Mouse (Mus musculus) C2C12 (cell line): ENCODE measurements at regions not wholly inside any gene's neighbourhood (a gene's known extent, or its start where the extent isn't known, plus 50 kb on each side); places are given as distances from the start of the nearest gene placed in this dataset.

Experiments used
- CEBPB ChIP-seq: IDR thresholded peaks from one replicate; pipeline ENCODE4 v1.6.1; 2011; ENCODE audit warnings: low read depth, mild to moderate bottlenecking, control low read depth, moderate library complexity
- CTCF ChIP-seq: IDR thresholded peaks from one replicate; pipeline ENCODE4 v1.5.1; 2011; ENCODE audit not compliant: control insufficient read depth, insufficient read depth, insufficient read length
- FOSL1 ChIP-seq: IDR thresholded peaks from one replicate; pipeline ENCODE4 v1.8.0; 2011; ENCODE audit warnings: mild to moderate bottlenecking, low read length; ENCODE audit not compliant: poor library complexity, insufficient read depth, severe bottlenecking
- MAX ChIP-seq: IDR thresholded peaks from one replicate; pipeline ENCODE4 v1.6.1; 2011; ENCODE audit warnings: mild to moderate bottlenecking, control low read depth
- MYOD1 ChIP-seq: IDR thresholded peaks from one replicate; pipeline ENCODE4 v1.6.1; 2011; ENCODE audit warnings: low read depth; ENCODE audit not compliant: control insufficient read depth, insufficient read length
- MYOG ChIP-seq: IDR thresholded peaks from one replicate; pipeline ENCODE4 v1.6.1; 2011; ENCODE audit not compliant: control insufficient read depth, insufficient read length; ENCODE audit errors: extremely low read depth
- USF1 ChIP-seq: IDR thresholded peaks from one replicate; pipeline ENCODE4 v1.6.1; 2011; ENCODE audit warnings: low read depth, mild to moderate bottlenecking, control low read depth, moderate library complexity

- TF ChIP-seq MAX (no peak), CTCF (no peak), MYOG (no peak), CEBPB (no peak), MYOD1 (no peak), FOSL1 (no peak), USF1 (no peak)
Observed at GRCm38 (mm10) chr5:101496161-101496560, 168.6 kb downstream of the Nkx6-1 start.
